Mouse (Mus musculus) forebrain, embryonic 11.5 days (tissue): Measurements from ENCODE around the gene Tfeb. TPM values are rescaled to one million over a fixed set of nuclear protein-coding genes. Genes with fewer than 3 reads are reported as not detected.

ENCODE experiments used
- ATAC-seq: fragments of 200-750 bp; cut with Nextera tagmentation; replicated peaks from 2 replicates; pipeline ENCODE4 v1.8.0; 2017; ENCODE audit warnings: moderate TSS enrichment; ENCODE audit not compliant: low FRiP score
- DNase-seq: peaks from one replicate; pipeline ENCODE4 v3.0.0-alpha.2; 2017; ENCODE audit warnings: low spot score
- H3K27ac ChIP-seq: fragments of 300-500 bp; sonication (generic); 2 replicates; pipeline ENCODE4 v1.5.1; 2014; ENCODE audit warnings: low read depth, low read length
- H3K27me3 ChIP-seq: fragments of 300-500 bp; sonication (generic); 2 replicates; pipeline ENCODE4 v1.6.1; 2014; ENCODE audit warnings: mild to moderate bottlenecking, low read length, mixed read lengths; ENCODE audit not compliant: control insufficient read depth, insufficient read depth
- H3K36me3 ChIP-seq: fragments of 300-500 bp; sonication (generic); 2 replicates; pipeline ENCODE4 v1.6.1; 2014; ENCODE audit warnings: mild to moderate bottlenecking, low read length, moderate library complexity, mixed read lengths; ENCODE audit not compliant: control insufficient read depth, insufficient read depth
- H3K4me1 ChIP-seq: fragments of 300-500 bp; sonication (generic); replicated peaks from 2 replicates; pipeline ENCODE4 v1.6.1; 2014; ENCODE audit warnings: low read length, mixed read lengths; ENCODE audit not compliant: control insufficient read depth, insufficient read depth
- H3K4me2 ChIP-seq: fragments of 300-500 bp; sonication (generic); 2 replicates; pipeline ENCODE4 v1.6.1; 2014; ENCODE audit warnings: low read depth, mild to moderate bottlenecking, low read length, moderate library complexity, mixed read lengths; ENCODE audit not compliant: severe bottlenecking
- H3K4me3 ChIP-seq: fragments of 300-500 bp; sonication (generic); 2 replicates; pipeline ENCODE4 v1.5.1; 2014; ENCODE audit warnings: low read depth, low read length
- H3K9ac ChIP-seq: fragments of 300-500 bp; sonication (generic); 2 replicates; pipeline ENCODE4 v1.6.1; 2014; ENCODE audit warnings: low read length
- H3K9me3 ChIP-seq: fragments of 300-500 bp; sonication (generic); 2 replicates; pipeline ENCODE4 v1.6.1; 2016; ENCODE audit warnings: low read length, mixed read lengths; ENCODE audit not compliant: control insufficient read depth
- WGBS: fragments of 180-500 bp; shearing (Covaris S2); extraction: QIAGEN DNeasy Blood & Tissue Kit; methylation state at CpG from one replicate; pipeline ENCODE4 v1.1.7; 2014; 5-methylcytosine and 5-hydroxymethylcytosine counted together
- polyA plus RNA-seq: library from polyadenylated mRNA; unstranded; fragments of >200 nt; fragmentation: Nextera tagmentation; extraction: Ambion mirVana; gene quantifications from 2 replicates; pipeline ENCODE4 v1.2.1, GENCODE M21; 2014

Tfeb gene
- polyA plus RNA-seq, 1 experiment from 2014 or later: 1.9 TPM

- H3K9me3 ChIP-seq: no peaks in the 10 kb centered on the region
- no peak for DNase-seq
Measured at GRCm38 (mm10) chr17:47704692-47705091, 32.1 kb upstream of the Tfeb start.

DNA sequence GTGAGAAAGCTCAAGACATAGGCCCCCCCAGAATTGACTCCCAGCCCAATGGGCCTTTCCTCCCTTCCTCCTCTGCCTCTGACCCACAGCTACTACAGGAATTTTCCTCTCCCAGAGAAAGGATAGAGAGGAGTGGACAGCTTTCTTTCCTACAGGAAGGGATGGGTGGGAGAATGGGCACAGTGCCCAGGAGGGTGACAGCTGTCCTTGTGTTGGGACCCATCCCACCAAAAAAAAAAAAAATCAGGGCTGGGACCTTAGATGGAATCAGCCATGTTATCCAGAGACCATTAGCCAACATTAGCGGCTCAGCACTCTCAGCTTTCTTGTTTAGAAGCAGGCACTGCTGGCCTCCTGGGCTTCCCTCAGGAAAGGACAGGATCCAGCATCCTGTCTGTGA is 30.6 kb upstream of the Tfeb start:
- ATAC-seq: no peak
- Histone ChIP-seq H3K9me3 (no peaks in the 10 kb centered on the region), H3K4me2 (no peak overlapping the region), H3K4me1 (no peaks in the 10 kb centered on the region), H3K27ac (no peak overlapping the region), H3K27me3 (no peaks in the 10 kb centered on the region; the same call in 1 of the 2 replicates), H3K9ac (no peak overlapping the region), H3K36me3 (no peaks in the 10 kb centered on the region; the same call in 1 of the 2 replicates), H3K4me3 (no peak overlapping the region)
- no peak for DNase-seq
- 74% methylated on average over 1 of the region's 1 CpGs for whole genome bisulfite sequencing

More at GRCm38 (mm10) chr17:47704692-47705091, 32.1 kb upstream of the Tfeb start:
- Histone ChIP-seq H3K4me1 (no peaks in the 10 kb centered on the region), H3K4me2 (no peak overlapping the region), H3K4me3 (no peak overlapping the region), H3K9ac (no peak overlapping the region), H3K27me3 (no peaks in the 10 kb centered on the region; the same call in 1 of the 2 replicates), H3K27ac (no peak overlapping the region), H3K36me3 (no peaks in the 10 kb centered on the region; the same call in 1 of the 2 replicates)
- ATAC-seq: no peak
- 88% methylated on average over 4 of the region's 4 CpGs for WGBS

GRCm38 (mm10) chr17:47707961-47708360 is 28.9 kb upstream of the Tfeb start:
- DNase-seq: no peak
- H3K4me3 ChIP-seq: no peak overlapping the region
- no peaks in the 10 kb centered on the region for H3K4me1 ChIP-seq
- 89% methylated on average over 3 of the region's 3 CpGs for whole genome bisulfite sequencing
- H3K27ac ChIP-seq: no peak overlapping the region
- no peak for ATAC-seq
- no peaks in the 10 kb centered on the region for H3K36me3 ChIP-seq
- no peaks in the 10 kb centered on the region; the same call in 1 of the 2 replicates for H3K27me3 ChIP-seq
- no peaks in the 10 kb centered on the region for H3K9me3 ChIP-seq
- H3K4me2 ChIP-seq: no peak overlapping the region
- H3K9ac ChIP-seq: no peak overlapping the region

DNA sequence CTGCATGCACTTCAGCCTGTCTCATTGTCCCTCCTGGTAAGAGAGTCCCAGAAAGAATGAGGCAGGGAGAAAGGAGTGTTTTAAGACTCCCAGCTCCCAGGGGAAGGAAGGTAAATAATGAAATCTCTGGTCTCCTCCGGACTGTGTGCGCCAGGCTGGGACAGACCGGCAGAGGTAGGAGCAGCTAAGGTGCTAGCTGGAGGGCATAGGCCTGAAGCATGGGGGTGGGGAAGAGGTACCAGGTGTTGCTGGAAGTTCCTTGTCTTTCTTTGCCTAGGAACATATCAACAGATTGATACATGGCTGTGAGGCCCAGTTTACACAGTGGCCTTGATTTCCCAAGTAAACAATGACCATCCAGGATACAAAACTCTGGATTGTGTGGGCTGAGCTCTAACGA is 27.9 kb upstream of the Tfeb start:
- no peaks in the 10 kb centered on the region for H3K27me3 ChIP-seq
- no peak for ATAC-seq
- WGBS: 84% methylated on average over 4 of the region's 4 CpGs
- H3K9ac ChIP-seq: no peak overlapping the region
- H3K9me3 ChIP-seq: no peaks in the 10 kb centered on the region
- no peak overlapping the region for H3K4me3 ChIP-seq
- no peak overlapping the region for H3K4me2 ChIP-seq
- no peak overlapping the region for H3K27ac ChIP-seq
- H3K4me1 ChIP-seq: no peaks in the 10 kb centered on the region
- no peak for DNase-seq
- H3K36me3 ChIP-seq: no peaks in the 10 kb centered on the region

- no peak for ATAC-seq
- no peak for DNase-seq
- Histone ChIP-seq H3K9me3 (no peaks in the 10 kb centered on the region), H3K27ac (no peak overlapping the region), H3K9ac (no peak overlapping the region), H3K4me1 (no peaks in the 10 kb centered on the region), H3K4me3 (no peak overlapping the region), H3K4me2 (no peak overlapping the region), H3K27me3 (no peaks in the 10 kb centered on the region), H3K36me3 (no peaks in the 10 kb centered on the region)
- 83% methylated on average over 3 of the region's 3 CpGs for WGBS
Measured at GRCm38 (mm10) chr17:47710036-47710435, 26.8 kb upstream of the Tfeb start.

DNA sequence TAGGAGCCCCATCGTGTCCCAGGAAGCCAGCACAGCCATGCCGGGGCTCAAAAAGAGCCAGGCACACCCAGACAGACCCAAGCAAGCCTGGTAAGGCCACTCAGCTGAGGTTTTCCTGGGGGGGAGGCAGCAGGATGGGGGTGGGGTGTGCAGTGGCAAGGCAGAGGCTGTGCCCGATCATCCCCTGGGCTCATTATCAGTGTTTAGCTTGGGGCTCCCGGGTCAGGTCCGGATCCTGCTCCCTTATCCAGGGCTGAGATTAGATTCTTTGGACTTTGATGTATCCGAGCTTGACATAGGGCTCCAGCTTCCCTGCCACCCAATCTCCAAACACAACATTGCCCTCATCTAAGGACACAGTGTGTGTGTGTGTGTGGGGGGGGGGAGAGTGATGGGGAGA is 24.9 kb upstream of the Tfeb start:
- ATAC-seq: no peak
- no peaks in the 10 kb centered on the region for H3K4me1 ChIP-seq
- DNase-seq: no peak
- H3K9me3 ChIP-seq: no peaks in the 10 kb centered on the region
- no peak overlapping the region for H3K9ac ChIP-seq
- H3K27ac ChIP-seq: no peak overlapping the region
- no peak overlapping the region for H3K4me2 ChIP-seq
- WGBS: 73% methylated on average over 6 of the region's 6 CpGs
- no peaks in the 10 kb centered on the region for H3K36me3 ChIP-seq
- H3K4me3 ChIP-seq: no peak overlapping the region
- H3K27me3 ChIP-seq: no peaks in the 10 kb centered on the region

- H3K4me1 ChIP-seq: no peaks in the 10 kb centered on the region
- no peaks in the 10 kb centered on the region for H3K36me3 ChIP-seq
- 53% methylated on average over 22 of the region's 22 CpGs for WGBS
- H3K9ac ChIP-seq: no peak overlapping the region
- no peak overlapping the region for H3K4me3 ChIP-seq
- no peak overlapping the region for H3K4me2 ChIP-seq
- DNase-seq (no peak), ATAC-seq (no peak)
- no peak overlapping the region for H3K27ac ChIP-seq
- H3K9me3 ChIP-seq: no peaks in the 10 kb centered on the region
- no peaks in the 10 kb centered on the region for H3K27me3 ChIP-seq
Measured at GRCm38 (mm10) chr17:47712889-47713571, 23.8 kb upstream of the Tfeb start.

- WGBS: 73% methylated on average over 3 of the region's 3 CpGs
- no peak for DNase-seq
- Histone ChIP-seq H3K9me3 (no peaks in the 10 kb centered on the region), H3K4me1 (no peaks in the 10 kb centered on the region), H3K4me3 (no peak overlapping the region), H3K27ac (no peak overlapping the region), H3K9ac (no peak overlapping the region), H3K27me3 (no peaks in the 10 kb centered on the region), H3K4me2 (no peak overlapping the region), H3K36me3 (no peaks in the 10 kb centered on the region)
- ATAC-seq: no peak
Measured at GRCm38 (mm10) chr17:47715037-47715436, 21.8 kb upstream of the Tfeb start.

- Histone ChIP-seq H3K36me3 (no peaks in the 10 kb centered on the region), H3K27ac (no peak overlapping the region), H3K27me3 (no peaks in the 10 kb centered on the region), H3K9ac (no peak overlapping the region), H3K4me2 (no peak overlapping the region), H3K4me1 (no peaks in the 10 kb centered on the region), H3K9me3 (no peaks in the 10 kb centered on the region), H3K4me3 (no peak overlapping the region)
- ATAC-seq (no peak), DNase-seq (no peak)
- 89% methylated on average over 4 of the region's 4 CpGs for WGBS
Measured at GRCm38 (mm10) chr17:47721183-47721582, 15.6 kb upstream of the Tfeb start.
